3 mouse cellular contexts compared by ENCODE assay signal in the genomic region with DNA sequence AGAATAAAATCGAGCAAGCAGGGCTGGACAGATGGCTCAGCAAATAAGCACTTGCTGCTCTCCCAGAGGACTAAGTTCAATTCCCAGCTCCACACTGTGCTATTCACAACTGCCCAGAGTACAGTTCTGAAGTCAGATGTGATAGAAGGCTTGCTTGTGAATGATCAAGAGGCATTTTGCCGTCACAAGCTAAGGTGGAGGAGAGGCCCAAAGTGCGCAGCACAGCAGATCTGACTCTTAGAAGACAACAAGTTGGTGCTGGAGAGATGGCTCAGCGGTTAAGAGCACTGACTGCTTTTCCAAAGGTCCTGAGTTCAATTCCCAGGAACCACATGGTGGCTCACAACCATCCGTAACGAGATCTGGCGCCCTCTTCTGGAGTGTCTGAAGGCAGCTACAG. TPM values are rescaled to one million over a fixed set of nuclear protein-coding genes. Genes with fewer than 3 reads are reported as not detected.
"Had no signal": no experiment of that assay in that cellular context is flagged by ENCODE, and none has a peak within 500 bp of the region (broad histone marks: within the 10 kb centered on the region; RNA-seq: fewer than 3 reads in every experiment).

No protein-coding gene starts in this region.

RNA-seq across cellular contexts. Expression of a gene that starts 9.0 kb away (rescaled TPM):
- polyA plus RNA-seq: small intestine, adult 2 months had no signal

RNA-seq across cellular contexts. Expression of a gene that starts 31.9 kb away (rescaled TPM):
- total RNA-seq: megakaryocyte, adult 5-6 weeks; megakaryocyte-erythroid progenitor cell, adult 5-6 weeks had no signal
- polyA plus RNA-seq: small intestine, adult 2 months had no signal

RNA-seq across cellular contexts. Expression of a gene that starts 52.1 kb away (rescaled TPM):
- total RNA-seq: megakaryocyte, adult 5-6 weeks; megakaryocyte-erythroid progenitor cell, adult 5-6 weeks had no signal
- polyA plus RNA-seq: small intestine, adult 2 months had no signal
